Mouse (Mus musculus): ENCODE data around the gene Lim2. TPM values are rescaled to one million over a fixed set of nuclear protein-coding genes. Genes with fewer than 3 reads are reported as not detected.

The Lim2 gene
- polyA plus RNA-seq, 1 experiment from 2014 or later: not detected

- no peak for ATAC-seq (ENCODE audit: low FRiP score)
- Histone ChIP-seq H3K4me3 (no peak overlapping the region), H3K4me2 (replicated peaks) (no peak overlapping the region), H3K27me3 (no peaks in the 10 kb centered on the region), H3K9ac (no peak overlapping the region), H3K9me3 (replicated peaks) (no peaks in the 10 kb centered on the region), H3K4me1 (peaks cover 4% of the 10 kb centered on the region; the same call in 1 of the 2 replicates), H3K27ac (no peak overlapping the region), H3K36me3 (peaks cover 21% of the 10 kb centered on the region)
- WGBS: 94% methylated on average over 2 of the region's 2 CpGs
Observed at GRCm38 (mm10) chr7:43449811-43450210, 22.3 kb downstream of the Lim2 start.

GRCm38 (mm10) chr7:43451726-43452125 is 24.3 kb downstream of the Lim2 start:
- H3K9me3 ChIP-seq (replicated peaks): no peaks in the 10 kb centered on the region
- no peak overlapping the region for H3K9ac ChIP-seq
- H3K4me2 ChIP-seq (replicated peaks): no peak overlapping the region
- H3K27ac ChIP-seq: no peak overlapping the region
- no peak for ATAC-seq (ENCODE audit: low FRiP score)
- 97% methylated on average over 11 of the region's 11 CpGs for WGBS
- H3K4me1 ChIP-seq: no peaks in the 10 kb centered on the region
- H3K4me3 ChIP-seq: no peak overlapping the region
- peaks cover 39% of the 10 kb centered on the region for H3K36me3 ChIP-seq
- H3K27me3 ChIP-seq: no peaks in the 10 kb centered on the region

- Histone ChIP-seq H3K4me1 (no peaks in the 10 kb centered on the region), H3K4me3 (no peak overlapping the region), H3K27ac (no peak overlapping the region), H3K9me3 (replicated peaks) (no peaks in the 10 kb centered on the region), H3K4me2 (replicated peaks) (no peak overlapping the region), H3K9ac (no peak overlapping the region), H3K27me3 (no peaks in the 10 kb centered on the region), H3K36me3 (peaks cover 46% of the 10 kb centered on the region)
- 39% methylated on average over 4 of the region's 4 CpGs for WGBS
- ATAC-seq (ENCODE audit: low FRiP score): no peak
Observed at GRCm38 (mm10) chr7:43452609-43453008, 25.1 kb downstream of the Lim2 start.

- 89% methylated on average over 14 of the region's 14 CpGs for WGBS
- peaks cover 49% of the 10 kb centered on the region for H3K36me3 ChIP-seq
- H3K9ac ChIP-seq: no peak overlapping the region
- H3K27me3 ChIP-seq: no peaks in the 10 kb centered on the region
- H3K27ac ChIP-seq: no peak overlapping the region
- no peak overlapping the region for H3K4me3 ChIP-seq
- no peak for ATAC-seq (ENCODE audit: low FRiP score)
- H3K4me2 ChIP-seq (replicated peaks): no peak overlapping the region
- no peaks in the 10 kb centered on the region for H3K9me3 ChIP-seq (replicated peaks)
- H3K4me1 ChIP-seq: no peaks in the 10 kb centered on the region
Observed at GRCm38 (mm10) chr7:43453599-43454355, 26.3 kb downstream of the Lim2 start.

- Histone ChIP-seq H3K9me3 (replicated peaks) (no peaks in the 10 kb centered on the region), H3K27ac (no peak overlapping the region), H3K27me3 (no peaks in the 10 kb centered on the region), H3K4me2 (replicated peaks) (no peak overlapping the region), H3K9ac (no peak overlapping the region), H3K4me3 (no peak overlapping the region), H3K4me1 (no peaks in the 10 kb centered on the region), H3K36me3 (peaks cover 49% of the 10 kb centered on the region)
- no peak for ATAC-seq (ENCODE audit: low FRiP score)
- WGBS: 90% methylated on average over 6 of the region's 6 CpGs
Observed at GRCm38 (mm10) chr7:43454371-43454770, 26.9 kb downstream of the Lim2 start.

GRCm38 (mm10) chr7:43462851-43463250 is 35.4 kb downstream of the Lim2 start, which contains the start of gene Vsig10l:
Gene Vsig10l (plus strand): TSS chr7:43463151.
- no peak within 1 kb of the TSS for H3K4me2 ChIP-seq (replicated peaks)
- H3K4me1 ChIP-seq: peaks cover 8% of the 10 kb centered on the region
- H3K9me3 ChIP-seq (replicated peaks): no peaks in the 10 kb centered on the region
- no peak for ATAC-seq (ENCODE audit: low FRiP score)
- WGBS: 62% methylated on average over 4 of the region's 4 CpGs
- H3K9ac ChIP-seq: no peak within 1 kb of the TSS
- no peak within 1 kb of the TSS for H3K27ac ChIP-seq
- no peak within 1 kb of the TSS for H3K4me3 ChIP-seq
- peaks cover 33% of the 10 kb centered on the region for H3K27me3 ChIP-seq
- peaks cover under 1% of the 10 kb centered on the region; the same call in 1 of the 2 replicates for H3K36me3 ChIP-seq

GRCm38 (mm10) chr7:43463976-43464375 is 36.5 kb downstream of the Lim2 start:
- Histone ChIP-seq H3K27ac (no peak overlapping the region), H3K36me3 (no peaks in the 10 kb centered on the region), H3K4me2 (replicated peaks) (no peak overlapping the region), H3K9ac (no peak overlapping the region), H3K27me3 (peaks cover 33% of the 10 kb centered on the region), H3K4me3 (no peak overlapping the region), H3K9me3 (replicated peaks) (no peaks in the 10 kb centered on the region), H3K4me1 (peaks cover 8% of the 10 kb centered on the region)
- no peak for ATAC-seq (ENCODE audit: low FRiP score)
- 84% methylated on average over 7 of the region's 7 CpGs for WGBS

- Histone ChIP-seq H3K4me2 (replicated peaks) (peak overlapping the region; percentile 86), H3K27ac (no peak overlapping the region), H3K9me3 (replicated peaks) (no peaks in the 10 kb centered on the region), H3K27me3 (peaks cover 33% of the 10 kb centered on the region), H3K4me3 (peak overlapping the region; percentile 44), H3K36me3 (no peaks in the 10 kb centered on the region), H3K9ac (0 out of 2 replicates have a peak overlapping the region, but pooled peaks have one; percentile 44), H3K4me1 (peaks cover 8% of the 10 kb centered on the region)
- ATAC-seq (ENCODE audit: low FRiP score): peak; percentile 75
- WGBS: 9% methylated on average over 35 of the region's 35 CpGs
Observed at GRCm38 (mm10) chr7:43464864-43465343, 37.4 kb downstream of the Lim2 start.

- under 1% methylated on average over 33 of the region's 33 CpGs for WGBS
- H3K4me2 ChIP-seq (replicated peaks): peak overlapping the region; percentile 86
- H3K9me3 ChIP-seq (replicated peaks): no peaks in the 10 kb centered on the region
- H3K27ac ChIP-seq: no peak overlapping the region
- peaks cover 8% of the 10 kb centered on the region for H3K4me1 ChIP-seq
- no peaks in the 10 kb centered on the region for H3K36me3 ChIP-seq
- H3K9ac ChIP-seq: peak overlapping the region; percentile 44
- peak overlapping the region; percentile 44 for H3K4me3 ChIP-seq
- peaks cover 33% of the 10 kb centered on the region for H3K27me3 ChIP-seq
- peak; percentile 83 for ATAC-seq (ENCODE audit: low FRiP score)
Observed at GRCm38 (mm10) chr7:43465344-43466098, 38.1 kb downstream of the Lim2 start.

- H3K27me3 ChIP-seq: peaks cover 33% of the 10 kb centered on the region
- H3K4me3 ChIP-seq: peak overlapping the region; percentile 44
- peak overlapping the region; percentile 86 for H3K4me2 ChIP-seq (replicated peaks)
- H3K9ac ChIP-seq: peak overlapping the region; percentile 44
- H3K27ac ChIP-seq: no peak overlapping the region
- ATAC-seq (ENCODE audit: low FRiP score): peak; percentile 65
- WGBS: 1% methylated on average over 33 of the region's 33 CpGs
- peaks cover 8% of the 10 kb centered on the region for H3K4me1 ChIP-seq
- no peaks in the 10 kb centered on the region for H3K36me3 ChIP-seq
- no peaks in the 10 kb centered on the region for H3K9me3 ChIP-seq (replicated peaks)
Observed at GRCm38 (mm10) chr7:43466099-43466694, 38.7 kb downstream of the Lim2 start.

GRCm38 (mm10) chr7:43470373-43470772 is 42.9 kb downstream of the Lim2 start:
- H3K27me3 ChIP-seq: peaks cover 21% of the 10 kb centered on the region
- no peak overlapping the region for H3K4me3 ChIP-seq
- no peak for ATAC-seq (ENCODE audit: low FRiP score)
- peaks cover 4% of the 10 kb centered on the region; the same call in 1 of the 2 replicates for H3K4me1 ChIP-seq
- peaks cover 10% of the 10 kb centered on the region; the same call in 1 of the 2 replicates for H3K36me3 ChIP-seq
- 37% methylated on average over 8 of the region's 8 CpGs for WGBS
- H3K9ac ChIP-seq: no peak overlapping the region
- H3K9me3 ChIP-seq (replicated peaks): no peaks in the 10 kb centered on the region
- H3K27ac ChIP-seq: no peak overlapping the region
- no peak overlapping the region for H3K4me2 ChIP-seq (replicated peaks)

GRCm38 (mm10) chr7:43475706-43476105 is 48.2 kb downstream of the Lim2 start:
- no peak overlapping the region for H3K9ac ChIP-seq
- H3K4me1 ChIP-seq: peaks cover 9% of the 10 kb centered on the region
- no peak for ATAC-seq (ENCODE audit: low FRiP score)
- peaks cover 53% of the 10 kb centered on the region for H3K27me3 ChIP-seq
- WGBS: 11% methylated on average over 23 of the region's 23 CpGs
- no peak overlapping the region for H3K27ac ChIP-seq
- no peaks in the 10 kb centered on the region for H3K9me3 ChIP-seq (replicated peaks)
- no peak overlapping the region for H3K4me2 ChIP-seq (replicated peaks)
- peaks cover 24% of the 10 kb centered on the region for H3K36me3 ChIP-seq
- no peak overlapping the region for H3K4me3 ChIP-seq

Data from hindbrain, embryonic 12.5 days (tissue).